Mouse (Mus musculus) forebrain, embryonic 11.5 days (tissue): ENCODE measurements around the gene Ablim1. TPM values are rescaled to one million over a fixed set of nuclear protein-coding genes. Genes with fewer than 3 reads are reported as not detected.

ENCODE experiments used
- ATAC-seq: fragments of 200-750 bp; cut with Nextera tagmentation; replicated peaks from 2 replicates; pipeline ENCODE4 v1.8.0; 2017; ENCODE audit warnings: moderate TSS enrichment; ENCODE audit not compliant: low FRiP score
- DNase-seq: peaks from one replicate; pipeline ENCODE4 v3.0.0-alpha.2; 2017; ENCODE audit warnings: low spot score
- H3K27ac ChIP-seq: fragments of 300-500 bp; sonication (generic); 2 replicates; pipeline ENCODE4 v1.5.1; 2014; ENCODE audit warnings: low read depth, low read length
- H3K27me3 ChIP-seq: fragments of 300-500 bp; sonication (generic); 2 replicates; pipeline ENCODE4 v1.6.1; 2014; ENCODE audit warnings: mild to moderate bottlenecking, low read length, mixed read lengths; ENCODE audit not compliant: control insufficient read depth, insufficient read depth
- H3K36me3 ChIP-seq: fragments of 300-500 bp; sonication (generic); 2 replicates; pipeline ENCODE4 v1.6.1; 2014; ENCODE audit warnings: mild to moderate bottlenecking, low read length, moderate library complexity, mixed read lengths; ENCODE audit not compliant: control insufficient read depth, insufficient read depth
- H3K4me1 ChIP-seq: fragments of 300-500 bp; sonication (generic); replicated peaks from 2 replicates; pipeline ENCODE4 v1.6.1; 2014; ENCODE audit warnings: low read length, mixed read lengths; ENCODE audit not compliant: control insufficient read depth, insufficient read depth
- H3K4me2 ChIP-seq: fragments of 300-500 bp; sonication (generic); 2 replicates; pipeline ENCODE4 v1.6.1; 2014; ENCODE audit warnings: low read depth, mild to moderate bottlenecking, low read length, moderate library complexity, mixed read lengths; ENCODE audit not compliant: severe bottlenecking
- H3K4me3 ChIP-seq: fragments of 300-500 bp; sonication (generic); 2 replicates; pipeline ENCODE4 v1.5.1; 2014; ENCODE audit warnings: low read depth, low read length
- H3K9ac ChIP-seq: fragments of 300-500 bp; sonication (generic); 2 replicates; pipeline ENCODE4 v1.6.1; 2014; ENCODE audit warnings: low read length
- H3K9me3 ChIP-seq: fragments of 300-500 bp; sonication (generic); 2 replicates; pipeline ENCODE4 v1.6.1; 2016; ENCODE audit warnings: low read length, mixed read lengths; ENCODE audit not compliant: control insufficient read depth
- WGBS: fragments of 180-500 bp; shearing (Covaris S2); extraction: QIAGEN DNeasy Blood & Tissue Kit; methylation state at CpG from one replicate; pipeline ENCODE4 v1.1.7; 2014; 5-methylcytosine and 5-hydroxymethylcytosine counted together
- polyA plus RNA-seq: library from polyadenylated mRNA; unstranded; fragments of >200 nt; fragmentation: Nextera tagmentation; extraction: Ambion mirVana; gene quantifications from 2 replicates; pipeline ENCODE4 v1.2.1, GENCODE M21; 2014

Ablim1 gene
- polyA plus RNA-seq, 1 experiment from 2014 or later = 17.0 TPM

GRCm38 (mm10) chr19:57255157-57255556 lies 59.6 kb downstream of the Ablim1 start:
- H3K27me3 ChIP-seq = no peaks in the 10 kb centered on the region
- no peak overlapping the region for H3K27ac ChIP-seq
- WGBS = 85% methylated on average over 8 of the region's 8 CpGs
- H3K9ac ChIP-seq = no peak overlapping the region
- no peaks in the 10 kb centered on the region for H3K36me3 ChIP-seq
- no peak for DNase-seq
- H3K9me3 ChIP-seq = no peaks in the 10 kb centered on the region
- no peaks in the 10 kb centered on the region for H3K4me1 ChIP-seq
- no peak for ATAC-seq
- no peak overlapping the region for H3K4me3 ChIP-seq
- H3K4me2 ChIP-seq = no peak overlapping the region

DNA sequence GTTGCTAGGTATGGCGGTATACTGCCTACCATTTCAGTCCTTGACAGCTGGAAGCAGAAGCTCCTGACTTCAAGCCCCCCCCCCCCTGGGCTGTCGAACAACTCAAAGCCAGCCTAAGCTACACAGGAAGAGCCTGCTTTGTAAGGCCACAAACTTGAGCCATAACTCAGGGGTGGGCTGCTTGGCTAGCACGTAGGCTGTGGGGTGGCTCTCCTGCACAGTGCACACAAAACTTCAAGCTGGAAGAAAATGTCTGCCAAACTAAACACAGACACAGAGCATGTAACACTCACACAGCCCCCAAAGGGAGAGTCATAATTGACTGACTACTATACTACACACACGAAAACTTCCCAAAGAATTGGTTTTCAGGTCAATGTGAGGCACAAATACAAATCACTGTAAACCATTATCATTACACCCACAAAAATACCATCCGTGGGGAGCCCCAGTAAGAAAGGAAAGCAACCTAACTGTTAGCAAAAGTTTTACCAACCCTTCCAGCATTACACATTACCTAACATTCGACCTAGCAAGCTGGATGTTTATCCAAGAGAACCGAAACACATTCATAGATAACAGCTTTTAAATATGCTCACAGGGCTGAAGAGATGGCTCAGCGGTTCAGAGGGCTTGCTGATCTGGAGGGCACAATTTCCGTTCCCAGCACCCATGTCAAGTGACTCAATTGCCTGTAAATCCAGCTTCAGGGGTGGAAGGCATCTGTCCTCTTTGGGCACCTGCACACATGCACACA lies 61.8 kb downstream of the Ablim1 start:
- Histone ChIP-seq H3K27ac (no peak overlapping the region), H3K27me3 (no peaks in the 10 kb centered on the region), H3K4me2 (no peak overlapping the region), H3K4me1 (no peaks in the 10 kb centered on the region), H3K36me3 (no peaks in the 10 kb centered on the region), H3K9ac (no peak overlapping the region), H3K4me3 (no peak overlapping the region), H3K9me3 (no peaks in the 10 kb centered on the region)
- DNase-seq (no peak), ATAC-seq (no peak)
- WGBS = 83% methylated on average over 9 of the region's 9 CpGs

DNA sequence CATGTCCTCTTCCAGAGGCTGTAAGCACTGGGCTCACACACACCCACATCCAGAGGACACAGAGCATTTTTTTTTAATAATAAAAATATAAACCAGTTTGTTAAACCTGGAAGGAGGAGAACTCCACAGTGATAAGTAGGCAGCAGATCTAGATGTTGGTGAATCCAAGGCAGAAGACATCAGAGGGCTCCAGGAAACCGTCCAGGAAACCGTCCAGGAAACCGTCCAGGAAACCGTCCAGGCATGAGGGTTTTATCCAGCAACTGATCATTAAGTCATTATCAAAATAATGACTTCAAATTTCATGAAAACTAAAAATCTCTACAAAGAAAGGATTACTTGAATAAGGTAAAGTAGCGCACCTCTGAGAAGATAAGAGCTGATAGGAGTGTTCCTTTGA lies 65.9 kb downstream of the Ablim1 start:
- no peak for DNase-seq
- Histone ChIP-seq H3K9ac (no peak overlapping the region), H3K4me2 (no peak overlapping the region), H3K4me3 (no peak overlapping the region), H3K9me3 (no peaks in the 10 kb centered on the region), H3K27ac (no peak overlapping the region), H3K36me3 (no peaks in the 10 kb centered on the region), H3K27me3 (no peaks in the 10 kb centered on the region), H3K4me1 (no peaks in the 10 kb centered on the region)
- no peak for ATAC-seq
- 92% methylated on average over 5 of the region's 5 CpGs for WGBS

- H3K36me3 ChIP-seq = no peaks in the 10 kb centered on the region
- ATAC-seq = no peak
- no peak overlapping the region for H3K4me2 ChIP-seq
- DNase-seq = no peak
- H3K4me3 ChIP-seq = no peak overlapping the region
- 87% methylated on average over 8 of the region's 8 CpGs for WGBS
- no peaks in the 10 kb centered on the region for H3K27me3 ChIP-seq
- H3K9me3 ChIP-seq = no peaks in the 10 kb centered on the region
- H3K9ac ChIP-seq = no peak overlapping the region
- H3K27ac ChIP-seq = no peak overlapping the region
- H3K4me1 ChIP-seq = no peaks in the 10 kb centered on the region
These were observed 67.5 kb downstream of the Ablim1 start for GRCm38 (mm10) chr19:57247221-57247620.

GRCm38 (mm10) chr19:57244281-57244680 lies 70.4 kb downstream of the Ablim1 start:
- H3K4me3 ChIP-seq = no peak overlapping the region
- no peak for DNase-seq
- no peaks in the 10 kb centered on the region for H3K4me1 ChIP-seq
- no peak for ATAC-seq
- 85% methylated on average over 7 of the region's 7 CpGs for WGBS
- H3K27ac ChIP-seq = no peak overlapping the region
- H3K9me3 ChIP-seq = no peaks in the 10 kb centered on the region
- no peaks in the 10 kb centered on the region for H3K27me3 ChIP-seq
- H3K4me2 ChIP-seq = no peak overlapping the region
- H3K36me3 ChIP-seq = no peaks in the 10 kb centered on the region
- no peak overlapping the region for H3K9ac ChIP-seq

DNA sequence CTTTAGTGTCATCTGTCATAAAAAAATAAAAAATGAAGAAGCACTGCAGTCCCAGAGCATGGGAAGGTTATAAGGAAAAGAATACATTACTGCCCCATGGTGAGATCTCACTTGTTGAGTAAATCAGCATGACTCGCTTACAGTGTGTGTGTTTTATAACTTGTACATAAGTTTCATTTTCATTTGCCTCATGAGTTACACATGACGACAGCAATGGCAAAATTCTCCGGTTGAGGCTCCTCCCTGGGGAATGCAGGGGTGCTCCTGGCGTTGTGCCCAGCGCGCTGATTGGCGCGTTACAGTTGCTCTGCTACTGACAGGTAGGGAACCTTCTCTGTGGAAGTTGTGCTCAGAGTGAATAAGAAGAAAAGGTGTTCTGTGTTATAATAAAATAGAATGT lies 71.1 kb downstream of the Ablim1 start:
- Histone ChIP-seq H3K4me1 (no peaks in the 10 kb centered on the region), H3K36me3 (no peaks in the 10 kb centered on the region), H3K9ac (no peak overlapping the region), H3K27ac (no peak overlapping the region), H3K4me3 (no peak overlapping the region), H3K9me3 (no peaks in the 10 kb centered on the region), H3K27me3 (no peaks in the 10 kb centered on the region), H3K4me2 (no peak overlapping the region)
- ATAC-seq (no peak), DNase-seq (no peak)
- WGBS = 92% methylated on average over 8 of the region's 8 CpGs

GRCm38 (mm10) chr19:57243191-57243590 lies 71.5 kb downstream of the Ablim1 start:
- no peak for ATAC-seq
- 84% methylated on average over 12 of the region's 12 CpGs for WGBS
- no peak overlapping the region for H3K27ac ChIP-seq

GRCm38 (mm10) chr19:57241363-57242192 lies 73.1 kb downstream of the Ablim1 start:
- no peak overlapping the region for H3K4me3 ChIP-seq
- no peak overlapping the region for H3K27ac ChIP-seq
- no peaks in the 10 kb centered on the region for H3K27me3 ChIP-seq
- H3K36me3 ChIP-seq = no peaks in the 10 kb centered on the region
- ATAC-seq = no peak
- H3K4me1 ChIP-seq = no peaks in the 10 kb centered on the region
- no peak overlapping the region for H3K4me2 ChIP-seq
- no peak overlapping the region for H3K9ac ChIP-seq
- WGBS = 81% methylated on average over 10 of the region's 10 CpGs
- no peak for DNase-seq
- no peaks in the 10 kb centered on the region for H3K9me3 ChIP-seq

More at GRCm38 (mm10) chr19:57243191-57243590, 71.5 kb downstream of the Ablim1 start:
- Histone ChIP-seq H3K9me3 (no peaks in the 10 kb centered on the region), H3K27me3 (no peaks in the 10 kb centered on the region), H3K36me3 (no peaks in the 10 kb centered on the region), H3K9ac (no peak overlapping the region), H3K4me2 (no peak overlapping the region), H3K4me1 (no peaks in the 10 kb centered on the region), H3K4me3 (no peak overlapping the region)
- DNase-seq = no peak
